Mouse (Mus musculus): ENCODE measurements around the gene Gm10750.
"Not testable (repeated sequence)": the region's sequence is repeated elsewhere in the genome, so short reads cannot be mapped to it uniquely, and the experiment has no call there.

Gm10750 gene

GRCm38 (mm10) chr2:149017137-149017536, at the start of gene Gm10750:
Gene Gm10750 (minus strand): TSS chr2:149017237.
- DNase-seq (ENCODE audit: low read depth), result not testable (repeated sequence)

- no peak for DNase-seq (ENCODE audit: low read depth)
Measured at GRCm38 (mm10) chr2:149004826-149005225, 12.2 kb downstream of the Gm10750 start.

GRCm38 (mm10) chr2:149003151-149003550, 13.9 kb downstream of the Gm10750 start, which contains the start of gene Gm1330:
Gene Gm1330 (minus strand): TSS chr2:149003251.
- no peak for DNase-seq (ENCODE audit: low read depth)

GRCm38 (mm10) chr2:148995133-148995532, 21.9 kb downstream of the Gm10750 start:
- DNase-seq (ENCODE audit: low read depth), result no peak
